Mouse (Mus musculus) liver, adult 2 months (tissue): ENCODE data around the gene Aaed1. TPM values are rescaled to one million over a fixed set of nuclear protein-coding genes. Genes with fewer than 3 reads are reported as not detected.

ENCODE experiments used
- DNase-seq: peaks from one replicate; pipeline ENCODE4 v3.0.0-alpha.2; 2011; ENCODE audit warnings: low read depth, low spot score; ENCODE audit errors: extremely low read depth
- H3K27ac ChIP-seq: fragments of 200-500 bp; replicated peaks from 2 replicates; pipeline ENCODE4 v1.5.1; 2012; ENCODE audit warnings: low read depth, mild to moderate bottlenecking, control low read depth, inconsistent platforms, low read length; ENCODE audit not compliant: insufficient read depth
- H3K27me3 ChIP-seq: fragments of 200-500 bp; 2 replicates; pipeline ENCODE4 v1.6.1; 2012; ENCODE audit warnings: mild to moderate bottlenecking, moderate library complexity, low read length, inconsistent platforms; ENCODE audit not compliant: control insufficient read depth, insufficient read depth
- H3K36me3 ChIP-seq: fragments of 200-500 bp; 2 replicates; pipeline ENCODE4 v1.6.1; 2012; ENCODE audit warnings: low read length, inconsistent platforms; ENCODE audit not compliant: control insufficient read depth, insufficient read depth
- H3K4me1 ChIP-seq: fragments of 200-500 bp; 2 replicates; pipeline ENCODE4 v1.6.1; 2011; ENCODE audit warnings: low read length; ENCODE audit not compliant: control insufficient read depth, insufficient read depth
- H3K4me3 ChIP-seq: fragments of 200-500 bp; 2 replicates; pipeline ENCODE4 v1.5.1; 2011; ENCODE audit warnings: low read depth, mild to moderate bottlenecking, control low read depth, low read length, moderate library complexity; ENCODE audit not compliant: insufficient read depth
- H3K79me2 ChIP-seq: fragments of 200-500 bp; 2 replicates; pipeline ENCODE4 v1.6.1; 2012; ENCODE audit warnings: inconsistent platforms, mild to moderate bottlenecking, low read length, moderate library complexity; ENCODE audit not compliant: control insufficient read depth, insufficient read depth
- H3K9ac ChIP-seq: fragments of 200-500 bp; 2 replicates; pipeline ENCODE4 v1.6.1; 2012; ENCODE audit warnings: low read depth, mild to moderate bottlenecking, control low read depth, inconsistent platforms, low read length
- CTCF ChIP-seq: fragments of 200-500 bp; IDR thresholded peaks from 2 replicates; pipeline ENCODE4 v1.5.1; 2011; ENCODE audit warnings: low read depth, low read length, control low read depth
- POLR2A ChIP-seq: fragments of 200-500 bp; IDR thresholded peaks from 2 replicates; pipeline ENCODE4 v1.6.1; 2011; ENCODE audit warnings: low read length, control low read depth; ENCODE audit not compliant: insufficient read depth; ENCODE audit errors: extremely low read depth
- WGBS: fragments of 180-500 bp; shearing (Covaris S2); methylation state at CpG from one replicate; pipeline ENCODE4 v1.1.7; 2018; 5-methylcytosine and 5-hydroxymethylcytosine counted together
- polyA plus RNA-seq: library from polyadenylated mRNA; depleted of rRNA; stranded (reverse); fragments of >200 nt; gene quantifications from 2 replicates; pipeline ENCODE4 v1.2.3, GENCODE M21; 2012; rRNA removed
- total RNA-seq: library from RNA; depleted of rRNA; stranded (reverse); fragments of >200 nt; gene quantifications from 2 replicates; pipeline ENCODE4 v1.2.3, GENCODE M21; 2014; rRNA removed

Gene Aaed1
- total and polyA plus RNA-seq, 2 experiments = 20.8 to 83.4 TPM

GRCm38 (mm10) chr13:64235777-64236176 is 76.7 kb downstream of the Aaed1 start:
- Histone ChIP-seq H3K36me3 (peaks cover 9% of the 10 kb centered on the region; the same call in 1 of the 2 replicates), H3K9ac (no peak overlapping the region), H3K4me3 (no peak overlapping the region), H3K4me1 (peaks cover 27% of the 10 kb centered on the region), H3K27ac (peak overlapping the region; percentile 89), H3K27me3 (no peaks in the 10 kb centered on the region), H3K79me2 (peaks cover 17% of the 10 kb centered on the region; the same call in 1 of the 2 replicates)
- 24% methylated on average over 3 of the region's 3 CpGs for WGBS
- no peak for DNase-seq
- TF ChIP-seq POLR2A (no peak), CTCF (no peak)

DNA sequence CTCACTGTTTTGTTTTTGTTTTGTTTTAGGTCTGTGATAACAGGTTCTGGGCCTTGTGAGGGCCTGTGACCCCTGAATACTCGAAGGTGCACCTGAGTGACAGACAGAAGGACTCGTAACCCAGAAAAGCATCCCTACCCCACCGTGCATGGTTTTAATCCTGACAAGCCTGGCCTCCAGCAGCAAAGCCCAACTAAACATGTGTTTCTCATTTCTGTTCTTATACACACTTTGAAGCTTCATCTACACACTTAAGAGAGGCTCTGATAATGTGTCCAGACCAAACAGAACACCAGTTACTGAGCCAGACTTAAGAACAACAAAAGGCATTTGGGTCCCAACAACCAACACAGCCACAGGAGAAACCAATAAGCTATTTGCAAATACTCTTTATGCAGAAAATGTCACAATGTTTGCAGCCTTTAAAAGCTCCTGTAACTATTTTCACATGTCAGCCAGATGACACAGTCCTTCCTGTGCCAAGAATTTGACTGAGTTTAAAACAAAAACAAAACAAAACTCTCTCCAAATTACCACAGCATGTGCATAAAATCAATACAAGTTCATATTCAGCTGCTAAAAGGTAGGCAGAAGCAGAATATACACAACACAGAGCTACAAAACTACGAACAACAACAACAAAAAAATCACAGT is 77.3 kb downstream of the Aaed1 start:
- Histone ChIP-seq H3K9ac (peak overlapping the region; percentile 52; the same call in 1 of the 2 replicates), H3K79me2 (peaks cover 17% of the 10 kb centered on the region; the same call in 1 of the 2 replicates), H3K27me3 (no peaks in the 10 kb centered on the region), H3K27ac (peak overlapping the region; percentile 97), H3K4me1 (peaks cover 27% of the 10 kb centered on the region), H3K4me3 (no peak overlapping the region), H3K36me3 (peaks cover 9% of the 10 kb centered on the region; the same call in 1 of the 2 replicates)
- peak; percentile 95 for DNase-seq
- TF ChIP-seq POLR2A (no peak), CTCF (no peak)
- 47% methylated on average over 4 of the region's 4 CpGs for WGBS

GRCm38 (mm10) chr13:64233139-64233538 is 79.4 kb downstream of the Aaed1 start:
- 95% methylated on average over 4 of the region's 4 CpGs for WGBS
- Histone ChIP-seq H3K27me3 (no peaks in the 10 kb centered on the region), H3K9ac (no peak overlapping the region), H3K36me3 (peaks cover 6% of the 10 kb centered on the region; the same call in 1 of the 2 replicates), H3K27ac (no peak overlapping the region), H3K79me2 (peaks cover 17% of the 10 kb centered on the region; the same call in 1 of the 2 replicates), H3K4me3 (no peak overlapping the region), H3K4me1 (peaks cover 21% of the 10 kb centered on the region)
- DNase-seq = no peak
- no peak for TF ChIP-seq POLR2A
- no peak for TF ChIP-seq CTCF

DNA sequence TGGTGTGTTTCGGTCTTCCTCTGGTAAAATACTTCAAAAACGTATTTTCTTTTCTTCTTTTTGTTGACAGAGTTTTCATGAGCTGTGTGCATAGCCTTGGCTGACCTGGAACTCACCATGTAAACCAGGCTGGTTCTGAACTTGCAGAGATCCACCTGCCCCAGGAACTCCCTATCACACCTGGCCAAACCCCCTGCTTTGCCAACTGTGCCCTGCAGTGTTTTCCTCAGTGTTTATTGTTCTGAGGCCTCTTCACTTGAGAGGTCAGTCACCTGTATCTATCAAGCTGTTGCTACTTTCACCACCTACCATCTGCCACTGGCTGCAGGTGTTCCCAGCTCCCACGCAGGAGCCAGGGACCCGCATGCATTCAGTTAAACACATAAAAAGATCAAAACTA is 85.8 kb downstream of the Aaed1 start:
- H3K36me3 ChIP-seq = peaks cover 17% of the 10 kb centered on the region
- H3K27me3 ChIP-seq = no peaks in the 10 kb centered on the region
- peaks cover 4% of the 10 kb centered on the region; the same call in 1 of the 2 replicates for H3K79me2 ChIP-seq
- no peak overlapping the region for H3K9ac ChIP-seq
- no peaks in the 10 kb centered on the region; the same call in none of the 2 replicates for H3K4me1 ChIP-seq
- no peak overlapping the region for H3K27ac ChIP-seq
- TF ChIP-seq CTCF = no peak
- TF ChIP-seq POLR2A = no peak
- WGBS = 66% methylated on average over 4 of the region's 4 CpGs
- no peak overlapping the region for H3K4me3 ChIP-seq
- DNase-seq = peak; percentile 51

- Histone ChIP-seq H3K27me3 (no peaks in the 10 kb centered on the region), H3K27ac (no peak overlapping the region), H3K4me3 (no peak overlapping the region), H3K9ac (no peak overlapping the region), H3K36me3 (peaks cover 17% of the 10 kb centered on the region), H3K4me1 (no peaks in the 10 kb centered on the region; the same call in none of the 2 replicates), H3K79me2 (no peaks in the 10 kb centered on the region; the same call in 1 of the 2 replicates)
- WGBS = 96% methylated on average over 3 of the region's 3 CpGs
- no peak for DNase-seq
- TF ChIP-seq CTCF = no peak
- no peak for TF ChIP-seq POLR2A
Observed at GRCm38 (mm10) chr13:64225738-64226137, 86.8 kb downstream of the Aaed1 start.

Other genes with a start within 250 kb of the Aaed1 start
- gene Hsd17b3, start 223.5 kb downstream of the Aaed1 start, total RNA-seq = not detected in 2 replicates
- 0.39 TPM in 1 of 2 replicates, not detected in the other for gene Hsd17b3, start 223.5 kb downstream of the Aaed1 start, polyA plus RNA-seq
- 48.8 and 49.7 TPM in 2 replicates for gene Slc35d2, start 183.3 kb downstream of the Aaed1 start, total RNA-seq
- 33.1 and 33.7 TPM in 2 replicates for gene Slc35d2, start 183.3 kb downstream of the Aaed1 start, polyA plus RNA-seq
- gene Zfp367, start 159.5 kb downstream of the Aaed1 start, total RNA-seq = 21.8 and 22.8 TPM in 2 replicates
- gene Zfp367, start 159.5 kb downstream of the Aaed1 start, polyA plus RNA-seq = 4.0 and 5.3 TPM in 2 replicates
- 37.7 and 39.4 TPM in 2 replicates for gene Habp4, start 150.9 kb downstream of the Aaed1 start, total RNA-seq
- gene Habp4, start 150.9 kb downstream of the Aaed1 start, polyA plus RNA-seq = 29.6 and 38.4 TPM in 2 replicates
- gene Cdc14b, start 37.4 kb downstream of the Aaed1 start, total RNA-seq = 31.7 and 35.8 TPM in 2 replicates
- 6.7 and 7.6 TPM in 2 replicates for gene Cdc14b, start 37.4 kb downstream of the Aaed1 start, polyA plus RNA-seq
- gene Ctsl, start 58.2 kb upstream of the Aaed1 start, total RNA-seq = 624 and 654 TPM in 2 replicates
- 252 and 300 TPM in 2 replicates for gene Ctsl, start 58.2 kb upstream of the Aaed1 start, polyA plus RNA-seq
- 4.0 and 5.6 TPM in 2 replicates for gene Cdk20, start 119.6 kb upstream of the Aaed1 start, total RNA-seq
- gene Cdk20, start 119.6 kb upstream of the Aaed1 start, polyA plus RNA-seq = 11.8 and 15.7 TPM in 2 replicates
- gene Fam240b, start 185.1 kb upstream of the Aaed1 start, total RNA-seq = not detected in 2 replicates
- gene Fam240b, start 185.1 kb upstream of the Aaed1 start, polyA plus RNA-seq = not detected in 2 replicates